In genomic region chr17:33493065-33493464, GRCm38 (mm10) we compare ENCODE assay signal across 7 mouse cellular contexts. TPM values are rescaled to one million over a fixed set of nuclear protein-coding genes. Genes with fewer than 3 reads are reported as not detected.
A peak's percentile ranks its signal among the peaks of the same experiment; 100 is the strongest.
DNase-seq lines count a peak whose midpoint lies in the region; TF ChIP-seq lines count a peak whose summit lies in the region.

No protein-coding gene starts in this region.

- H3K27ac ChIP-seq in layer of hippocampus, adult 2 months: no peak overlapping the region

- peak; percentile 76 for TF ChIP-seq CTCF in layer of hippocampus, adult 2 months (conservative IDR thresholded peaks at IDR 0.05)

- no peak overlapping the region for H3K4me3 ChIP-seq in layer of hippocampus, adult 2 months

- no peak for DNase-seq in layer of hippocampus, adult 2 months (ENCODE audit: low spot score in 2 of 2)
- no peak for DNase-seq in layer of hippocampus, postnatal 25 days (ENCODE audit: extremely low spot score in 1 of 2, low spot score in 1 of 2)
- peak; percentile 28 for DNase-seq in MEL-GATA-1-ER (ENCODE audit: extremely low read depth, low read depth)
- peak; percentile 31 for DNase-seq in c-Kit-positive CD71-negative TER-119-negative erythroid progenitor cells, embryonic 14.5 days (ENCODE audit: low read depth)
- peak; percentile 20 to 48 for DNase-seq in kidney, postnatal 36 days
- DNase-seq in retina, postnatal 7 days (ENCODE audit: low read depth, low spot score): peak; percentile 9
- no peak for DNase-seq in cerebellum, adult 8-10 months

RNA-seq across cellular contexts. Expression of gene Adamts10, which starts 30.9 kb away (rescaled TPM):
- total RNA-seq in layer of hippocampus, adult 2 months (2021): 10 to 100 TPM; 34.3 to 35.4 TPM
- 10 to 100 TPM; 24.5 to 36.0 TPM for total RNA-seq in layer of hippocampus, postnatal 25 days (2021)

Comparison
In these comparisons a context has a peak if more than half of its experiments do, and no peak if none do; other contexts are left out.
1. DNase-seq: peak in MEL-GATA-1-ER (single experiment), c-Kit-positive CD71-negative TER-119-negative erythroid progenitor cells, embryonic 14.5 days (single experiment), kidney, postnatal 36 days (2 of 2) and retina, postnatal 7 days (single experiment); none in layer of hippocampus, adult 2 months (0 of 2), layer of hippocampus, postnatal 25 days (0 of 2) and cerebellum, adult 8-10 months (single experiment).